Mouse (Mus musculus) MEL (cell line): ENCODE measurements at regions not wholly inside any gene's neighbourhood (a gene's known extent, or its start where the extent isn't known, plus 50 kb on each side); places are given as distances from the start of the nearest gene placed in this dataset.

ENCODE experiments used
- DNase-seq: peaks from one replicate; pipeline ENCODE4 v3.0.0; 2011; ENCODE audit warnings: low read depth, low spot score
- H3K27ac ChIP-seq: 2 replicates; pipeline ENCODE4 v1.5.1; 2012; ENCODE audit warnings: low read depth, mild to moderate bottlenecking, control low read depth, low read length, moderate library complexity; ENCODE audit not compliant: control insufficient read depth
- H3K27me3 ChIP-seq, 2 experiments: fragments of 150-350 bp in 1 of 2; sonication (generic) in 1 of 2; 2 replicates each; pipeline ENCODE4 v1.6.1; 2012; ENCODE audit warnings: low read length in 2 of 2, mild to moderate bottlenecking in 2 of 2, improper control_type of control experiment in 1 of 2, moderate library complexity in 1 of 2; ENCODE audit not compliant: insufficient read depth in 2 of 2, control insufficient read depth in 1 of 2
- H3K36me3 ChIP-seq, 2 experiments: 2 replicates each; pipeline ENCODE4 v1.6.1; 2012 to 2014; ENCODE audit warnings: low read length in 2 of 2, improper control_type of control experiment in 1 of 2, inconsistent platforms in 1 of 2, mild to moderate bottlenecking in 1 of 2; ENCODE audit not compliant: insufficient read depth in 2 of 2, control insufficient read depth in 1 of 2
- H3K4me1 ChIP-seq, 2 experiments: fragments of 150-350 bp in 1 of 2; sonication (generic) in 1 of 2; 2 replicates each; pipeline ENCODE4 v1.6.1; 2012; ENCODE audit warnings: low read length in 2 of 2, improper control_type of control experiment in 1 of 2, mild to moderate bottlenecking in 1 of 2; ENCODE audit not compliant: insufficient read depth in 2 of 2, control insufficient read depth in 1 of 2
- H3K4me3 ChIP-seq, 2 experiments: fragments of 150-350 bp in 1 of 2; sonication (generic) in 1 of 2; 2 replicates each; pipeline ENCODE4 v1.5.1; 2012; ENCODE audit warnings: low read depth in 2 of 2, low read length in 2 of 2, mild to moderate bottlenecking in 2 of 2, moderate library complexity in 2 of 2, control low read depth in 1 of 2, improper control_type of control experiment in 1 of 2; ENCODE audit not compliant: control insufficient read depth in 1 of 2, insufficient read depth in 1 of 2
- H3K79me2 ChIP-seq: 2 replicates; pipeline ENCODE4 v1.6.1; 2012; ENCODE audit warnings: mild to moderate bottlenecking, low read length, moderate library complexity; ENCODE audit not compliant: control insufficient read depth, poor library complexity, insufficient read depth
- H3K9ac ChIP-seq: 2 replicates; pipeline ENCODE4 v1.6.1; 2012; ENCODE audit warnings: low read depth, mild to moderate bottlenecking, control low read depth, low read length, moderate library complexity; ENCODE audit not compliant: control insufficient read depth, poor library complexity, severe bottlenecking
- H3K9me3 ChIP-seq: fragments of 150-350 bp; sonication (generic); replicated peaks from 2 replicates; pipeline ENCODE4 v1.6.1; 2012; ENCODE audit warnings: mild to moderate bottlenecking, low read length, improper control_type of control experiment, moderate library complexity; ENCODE audit not compliant: insufficient read depth
- CHD1 ChIP-seq: IDR thresholded peaks from 2 replicates; pipeline ENCODE4 v1.6.1; 2012; ENCODE audit warnings: low read depth, mild to moderate bottlenecking, inconsistent platforms, low read length, improper control_type of control experiment
- CTCF ChIP-seq, 3 experiments: IDR thresholded peaks in 2 of 3; conservative IDR thresholded peaks in 1 of 3; 2 replicates each; pipeline ENCODE4 v1.5.1; 2011 to 2012; ENCODE audit warnings: low read length in 3 of 3, low read depth in 2 of 3, mild to moderate bottlenecking in 2 of 3, improper control_type of control experiment in 1 of 3, inconsistent platforms in 1 of 3, mixed read lengths in 1 of 3, moderate library complexity in 1 of 3; ENCODE audit not compliant: control insufficient read depth in 1 of 3, insufficient read depth in 1 of 3, poor library complexity in 1 of 3, severe bottlenecking in 1 of 3
- E2F4 ChIP-seq: IDR thresholded peaks from 2 replicates; pipeline ENCODE4 v1.6.1; 2011; ENCODE audit warnings: low read depth, low read length, improper control_type of control experiment, borderline replicate concordance
- ELF1 ChIP-seq: IDR thresholded peaks from 2 replicates; pipeline ENCODE4 v1.6.1; 2014; ENCODE audit warnings: low read depth, mild to moderate bottlenecking, inconsistent platforms, low read length, improper control_type of control experiment, moderate library complexity
- EP300 ChIP-seq, 2 experiments: IDR thresholded peaks; 2 replicates each; pipeline ENCODE4 v1.6.1; 2011; ENCODE audit warnings: improper control_type of control experiment in 2 of 2, low read length in 2 of 2, low read depth in 1 of 2, mild to moderate bottlenecking in 1 of 2
- ETS1 ChIP-seq: IDR thresholded peaks from 2 replicates; pipeline ENCODE4 v1.6.1; 2012; ENCODE audit warnings: low read depth, mild to moderate bottlenecking, inconsistent platforms, low read length, improper control_type of control experiment, moderate library complexity
- GABPA ChIP-seq: IDR thresholded peaks from 2 replicates; pipeline ENCODE4 v1.6.1; 2012; ENCODE audit warnings: low read depth, mild to moderate bottlenecking, inconsistent platforms, low read length, improper control_type of control experiment, moderate library complexity
- GATA1 ChIP-seq: IDR thresholded peaks from 2 replicates; pipeline ENCODE4 v1.6.1; 2011; ENCODE audit warnings: low read depth, low read length, improper control_type of control experiment
- HCFC1 ChIP-seq: IDR thresholded peaks from 2 replicates; pipeline ENCODE4 v1.6.1; 2012; ENCODE audit warnings: low read depth, mild to moderate bottlenecking, inconsistent platforms, low read length, improper control_type of control experiment, moderate library complexity
- MAFK ChIP-seq: IDR thresholded peaks from 2 replicates; pipeline ENCODE4 v1.6.1; 2011; ENCODE audit warnings: low read depth, mild to moderate bottlenecking, low read length, improper control_type of control experiment, borderline replicate concordance
- MAX ChIP-seq: IDR thresholded peaks from 2 replicates; pipeline ENCODE4 v1.6.1; 2011; ENCODE audit warnings: low read length, improper control_type of control experiment
- MAZ ChIP-seq: IDR thresholded peaks from 2 replicates; pipeline ENCODE4 v1.6.1; 2012; ENCODE audit warnings: low read depth, mild to moderate bottlenecking, inconsistent platforms, low read length, improper control_type of control experiment
- MYC ChIP-seq: IDR thresholded peaks from 2 replicates; pipeline ENCODE4 v1.6.1; 2011; ENCODE audit warnings: low read depth, mild to moderate bottlenecking, low read length, improper control_type of control experiment, moderate library complexity
- NRF1 ChIP-seq: IDR thresholded peaks from 2 replicates; pipeline ENCODE4 v1.6.1; 2014; ENCODE audit warnings: low read depth, mild to moderate bottlenecking, inconsistent platforms, low read length, improper control_type of control experiment, moderate library complexity; ENCODE audit not compliant: poor library complexity, insufficient read depth, severe bottlenecking
- POLR2AphosphoS5 ChIP-seq: IDR thresholded peaks from 2 replicates; pipeline ENCODE4 v1.6.1; 2012; ENCODE audit warnings: low read depth, borderline replicate concordance, mild to moderate bottlenecking, inconsistent platforms, low read length, moderate library complexity, mixed read lengths
- RAD21 ChIP-seq: IDR thresholded peaks from 2 replicates; pipeline ENCODE4 v1.6.1; 2011; ENCODE audit warnings: mild to moderate bottlenecking, low read depth, low read length, improper control_type of control experiment
- SIN3A ChIP-seq: IDR thresholded peaks from 2 replicates; pipeline ENCODE4 v1.6.1; 2012; ENCODE audit warnings: low read length, improper control_type of control experiment, inconsistent platforms
- SMC3 ChIP-seq: IDR thresholded peaks from 2 replicates; pipeline ENCODE4 v1.6.1; 2011; ENCODE audit warnings: low read depth, low read length, improper control_type of control experiment
- TAL1 ChIP-seq: IDR thresholded peaks from 2 replicates; pipeline ENCODE4 v1.6.1; 2012; ENCODE audit warnings: mild to moderate bottlenecking, inconsistent platforms, low read length, moderate library complexity, mixed read lengths
- TBP ChIP-seq: IDR thresholded peaks from 2 replicates; pipeline ENCODE4 v1.8.0; 2011; ENCODE audit warnings: low read depth, low read length, improper control_type of control experiment
- TCF12 ChIP-seq: IDR thresholded peaks from 2 replicates; pipeline ENCODE4 v1.6.1; 2014; ENCODE audit warnings: low read depth, mild to moderate bottlenecking, inconsistent platforms, low read length, improper control_type of control experiment, moderate library complexity
- USF2 ChIP-seq, 2 experiments: IDR thresholded peaks; 2 replicates each; pipeline ENCODE4 v1.6.1; 2011 to 2012; ENCODE audit warnings: improper control_type of control experiment in 2 of 2, low read length in 2 of 2, borderline replicate concordance in 1 of 2, inconsistent platforms in 1 of 2, low read depth in 1 of 2, mild to moderate bottlenecking in 1 of 2; ENCODE audit not compliant: insufficient read depth in 1 of 2
- ZKSCAN1 ChIP-seq: IDR thresholded peaks from 2 replicates; pipeline ENCODE4 v1.6.1; 2012; ENCODE audit warnings: low read depth, mild to moderate bottlenecking, inconsistent platforms, low read length, improper control_type of control experiment, moderate library complexity
- ZMIZ1 ChIP-seq: IDR thresholded peaks from 2 replicates; pipeline ENCODE4 v1.6.1; 2012; ENCODE audit warnings: low read depth, mild to moderate bottlenecking, inconsistent platforms, low read length, improper control_type of control experiment, moderate library complexity

GRCm38 (mm10) chr2:178596312-178597083 is 166.2 kb downstream of the Cdh26 start:
- no peak overlapping the region for H3K4me3 ChIP-seq
- no peaks in the 10 kb centered on the region for H3K36me3 ChIP-seq
- DNase-seq = no peak
- no peaks in the 10 kb centered on the region; the same call in 1 of the 2 replicates for H3K9me3 ChIP-seq
- H3K79me2 ChIP-seq = no peaks in the 10 kb centered on the region
- no peak overlapping the region for H3K9ac ChIP-seq
- H3K27me3 ChIP-seq = no peaks in the 10 kb centered on the region
- H3K27ac ChIP-seq = no peak overlapping the region
- no peaks in the 10 kb centered on the region for H3K4me1 ChIP-seq
- TF ChIP-seq E2F4 (no peak), MAFK (no peak), SMC3 (no peak), ZKSCAN1 (no peak), GATA1 (no peak), HCFC1 (no peak), CHD1 (no peak), TBP (no peak), ELF1 (no peak), MYC (no peak), USF2 (IDR thresholded peaks at IDR 0.05; ENCODE audit: borderline replicate concordance in 1 of 2, insufficient read depth in 1 of 2, low read depth in 1 of 2, low read length in 2 of 2) (no peak)
- TF ChIP-seq, all 39 proteins: peak for 0

GRCm38 (mm10) chr2:178597084-178597470 is 166.7 kb downstream of the Cdh26 start:
- H3K9me3 ChIP-seq = no peaks in the 10 kb centered on the region; the same call in 1 of the 2 replicates
- no peak overlapping the region for H3K4me3 ChIP-seq

More at GRCm38 (mm10) chr2:178597084-178597470, 166.7 kb downstream of the Cdh26 start:
- DNase-seq = no peak
- no peaks in the 10 kb centered on the region for H3K79me2 ChIP-seq
- no peak overlapping the region for H3K9ac ChIP-seq
- no peaks in the 10 kb centered on the region for H3K4me1 ChIP-seq
- no peaks in the 10 kb centered on the region for H3K36me3 ChIP-seq
- no peak overlapping the region for H3K27ac ChIP-seq
- H3K27me3 ChIP-seq = no peaks in the 10 kb centered on the region
- TF ChIP-seq MAX (no peak), MAZ (no peak), EP300 (IDR thresholded peaks at IDR 0.05; ENCODE audit: low read depth in 1 of 2, low read length in 2 of 2) (no peak), GABPA (no peak), CTCF (IDR thresholded peaks at IDR 0.05 in 2 of 3, conservative IDR thresholded peaks at IDR 0.05 in 1 of 3; ENCODE audit: control insufficient read depth in 1 of 3, insufficient read depth in 1 of 3, low read depth in 2 of 3, low read length in 3 of 3, poor library complexity in 1 of 3, severe bottlenecking in 1 of 3) (no peak), TAL1 (no peak), GATA1 (no peak), RAD21 (no peak), ELF1 (no peak), POLR2AphosphoS5 (no peak), SIN3A (no peak), CHD1 (no peak), ZMIZ1 (no peak), NRF1 (no peak), ETS1 (no peak), TCF12 (no peak), HCFC1 (no peak)
